Mouse (Mus musculus): ENCODE measurements around the gene Pltp. TPM values are rescaled to one million over a fixed set of nuclear protein-coding genes. Genes with fewer than 3 reads are reported as not detected.
A peak's percentile ranks its signal among the peaks of the same experiment; 100 is the strongest.
"Not testable (repeated sequence)": the region's sequence is repeated elsewhere in the genome, so short reads cannot be mapped to it uniquely, and the experiment has no call there.

Gene Pltp
- polyA plus RNA-seq, 1 experiment from 2014 or later = 10.8 TPM

DNA sequence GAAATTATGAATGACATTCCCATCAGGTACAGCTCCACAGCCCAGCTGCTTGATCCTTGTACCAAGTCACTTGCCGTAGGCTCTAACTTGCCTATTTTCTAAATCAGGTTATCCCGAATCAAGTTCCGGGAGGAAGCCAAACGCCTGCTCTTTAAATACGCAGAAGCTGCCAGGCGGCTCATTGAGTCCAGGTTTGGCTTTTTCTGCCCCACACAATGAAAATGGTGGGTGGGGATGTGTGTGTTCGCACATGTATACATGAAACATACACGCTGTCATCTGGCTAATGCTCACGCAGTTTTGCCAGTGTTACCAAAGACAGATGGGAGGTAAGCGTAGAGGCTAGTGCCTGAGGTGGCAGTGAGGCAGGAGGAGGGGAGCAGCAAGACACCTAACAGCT lies 29.1 kb upstream of the Pltp start:
- 95% methylated on average over 10 of the region's 10 CpGs for WGBS (ENCODE audit: insufficient replicate concordance)
- H3K4me3 ChIP-seq (ENCODE audit: low read depth, low read length) = no peak overlapping the region
- H3K9ac ChIP-seq (ENCODE audit: low read depth, low read length) = no peak overlapping the region
- no peak overlapping the region for H3K27ac ChIP-seq (ENCODE audit: low read depth, low read length)
- H3K27me3 ChIP-seq (ENCODE audit: control insufficient read depth, insufficient read depth, low read length) = no peaks in the 10 kb centered on the region
- ATAC-seq (replicated peaks; ENCODE audit: insufficient number of reproducible peaks, low FRiP score, low TSS enrichment) = no peak
- H3K36me3 ChIP-seq (ENCODE audit: control insufficient read depth, insufficient read depth, low read length) = peaks cover 50% of the 10 kb centered on the region
- no peak overlapping the region for H3K4me2 ChIP-seq
- no peaks in the 10 kb centered on the region for H3K9me3 ChIP-seq (replicated peaks; ENCODE audit: control insufficient read depth, low read length)
- no peaks in the 10 kb centered on the region for H3K4me1 ChIP-seq (ENCODE audit: control insufficient read depth, insufficient read depth, low read length)

- Histone ChIP-seq H3K9ac (ENCODE audit: low read depth, low read length) (no peak overlapping the region), H3K9me3 (replicated peaks; ENCODE audit: control insufficient read depth, low read length) (no peaks in the 10 kb centered on the region), H3K36me3 (ENCODE audit: control insufficient read depth, insufficient read depth, low read length) (peaks cover 42% of the 10 kb centered on the region), H3K4me1 (ENCODE audit: control insufficient read depth, insufficient read depth, low read length) (no peaks in the 10 kb centered on the region), H3K4me2 (no peak overlapping the region), H3K4me3 (ENCODE audit: low read depth, low read length) (no peak overlapping the region), H3K27me3 (ENCODE audit: control insufficient read depth, insufficient read depth, low read length) (no peaks in the 10 kb centered on the region), H3K27ac (ENCODE audit: low read depth, low read length) (no peak overlapping the region)
- ATAC-seq (replicated peaks; ENCODE audit: insufficient number of reproducible peaks, low FRiP score, low TSS enrichment) = no peak
- 65% methylated on average over 7 of the region's 7 CpGs for WGBS (ENCODE audit: insufficient replicate concordance)
These were observed 28.3 kb upstream of the Pltp start for GRCm38 (mm10) chr2:164885788-164886187.

DNA sequence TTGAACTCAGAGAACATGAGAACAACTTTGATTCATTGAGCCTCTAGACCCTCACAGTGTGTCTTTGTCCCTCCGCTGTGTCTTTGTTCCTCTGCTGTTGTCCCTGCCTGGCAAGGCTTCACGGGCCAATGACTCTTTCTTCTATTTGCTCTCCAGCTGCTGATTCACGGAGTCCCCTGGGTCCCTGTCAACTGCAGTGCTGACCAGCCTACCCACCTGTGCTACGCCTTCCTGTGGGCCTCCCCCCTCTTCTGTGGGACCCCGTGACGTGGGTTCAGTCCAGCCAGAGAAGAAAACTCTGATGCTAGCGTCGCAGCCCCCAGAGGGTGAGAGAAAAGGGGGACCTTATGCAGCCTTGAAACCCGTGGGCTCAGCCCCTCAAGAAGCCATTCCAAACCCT lies 25.1 kb upstream of the Pltp start:
- no peak overlapping the region for H3K9ac ChIP-seq (ENCODE audit: low read depth, low read length)
- no peak overlapping the region for H3K4me3 ChIP-seq (ENCODE audit: low read depth, low read length)
- 91% methylated on average over 9 of the region's 9 CpGs for WGBS (ENCODE audit: insufficient replicate concordance)
- no peak for ATAC-seq (replicated peaks; ENCODE audit: insufficient number of reproducible peaks, low FRiP score, low TSS enrichment)
- no peaks in the 10 kb centered on the region for H3K4me1 ChIP-seq (ENCODE audit: control insufficient read depth, insufficient read depth, low read length)
- H3K27me3 ChIP-seq (ENCODE audit: control insufficient read depth, insufficient read depth, low read length) = no peaks in the 10 kb centered on the region
- peaks cover 19% of the 10 kb centered on the region for H3K36me3 ChIP-seq (ENCODE audit: control insufficient read depth, insufficient read depth, low read length)
- H3K9me3 ChIP-seq (replicated peaks; ENCODE audit: control insufficient read depth, low read length) = no peaks in the 10 kb centered on the region
- no peak overlapping the region for H3K27ac ChIP-seq (ENCODE audit: low read depth, low read length)
- no peak overlapping the region for H3K4me2 ChIP-seq

GRCm38 (mm10) chr2:164879568-164880277 lies 22.2 kb upstream of the Pltp start:
- H3K4me1 ChIP-seq (ENCODE audit: control insufficient read depth, insufficient read depth, low read length) = peaks cover 2% of the 10 kb centered on the region
- H3K4me2 ChIP-seq = peak overlapping the region; percentile 97
- WGBS (ENCODE audit: insufficient replicate concordance) = under 1% methylated on average over 56 of the region's 72 CpGs
- H3K27ac ChIP-seq (ENCODE audit: low read depth, low read length) = peak overlapping the region; percentile 100
- H3K27me3 ChIP-seq (ENCODE audit: control insufficient read depth, insufficient read depth, low read length) = no peaks in the 10 kb centered on the region
- peak; percentile 89 for ATAC-seq (replicated peaks; ENCODE audit: insufficient number of reproducible peaks, low FRiP score, low TSS enrichment)
- peak overlapping the region; percentile 96 for H3K4me3 ChIP-seq (ENCODE audit: low read depth, low read length)
- peaks cover 3% of the 10 kb centered on the region for H3K36me3 ChIP-seq (ENCODE audit: control insufficient read depth, insufficient read depth, low read length)
- H3K9ac ChIP-seq (ENCODE audit: low read depth, low read length) = peak overlapping the region; percentile 100
- H3K9me3 ChIP-seq (replicated peaks; ENCODE audit: control insufficient read depth, low read length) = no peaks in the 10 kb centered on the region

DNA sequence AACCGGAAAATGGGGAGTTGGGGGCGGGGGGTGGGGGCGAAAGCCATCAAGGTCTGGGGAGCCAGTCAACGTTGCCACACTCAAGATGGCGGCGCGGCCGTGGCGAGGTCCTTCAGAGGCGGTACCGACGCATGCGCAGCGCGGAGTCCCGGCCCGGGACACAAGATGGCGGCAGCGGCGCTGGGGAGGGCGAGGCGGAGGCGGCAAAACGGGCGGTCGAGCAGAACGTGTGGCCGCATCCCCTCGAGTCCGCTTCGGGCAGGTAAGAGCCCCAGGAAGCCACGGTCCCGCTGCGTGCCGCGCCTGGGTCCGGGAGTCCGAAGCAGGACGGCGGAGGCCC lies 21.7 kb upstream of the Pltp start, which contains the start of gene Pcif1:
Gene Pcif1 (plus strand): TSS at position 77 of the 340 bp plus-strand sequence.
- Histone ChIP-seq H3K27ac (ENCODE audit: low read depth, low read length) (peak within 1 kb of the TSS; percentile 100), H3K9me3 (replicated peaks; ENCODE audit: control insufficient read depth, low read length) (no peaks in the 10 kb centered on the region), H3K4me1 (ENCODE audit: control insufficient read depth, insufficient read depth, low read length) (peaks cover 7% of the 10 kb centered on the region), H3K4me3 (ENCODE audit: low read depth, low read length) (peak within 1 kb of the TSS; percentile 96), H3K36me3 (ENCODE audit: control insufficient read depth, insufficient read depth, low read length) (peaks cover 3% of the 10 kb centered on the region), H3K4me2 (peak within 1 kb of the TSS; percentile 97), H3K9ac (ENCODE audit: low read depth, low read length) (peak within 1 kb of the TSS; percentile 100), H3K27me3 (ENCODE audit: control insufficient read depth, insufficient read depth, low read length) (no peaks in the 10 kb centered on the region)
- ATAC-seq (replicated peaks; ENCODE audit: insufficient number of reproducible peaks, low FRiP score, low TSS enrichment) = peak; percentile 84
- WGBS (ENCODE audit: insufficient replicate concordance) = under 1% methylated on average over 36 of the region's 40 CpGs

DNA sequence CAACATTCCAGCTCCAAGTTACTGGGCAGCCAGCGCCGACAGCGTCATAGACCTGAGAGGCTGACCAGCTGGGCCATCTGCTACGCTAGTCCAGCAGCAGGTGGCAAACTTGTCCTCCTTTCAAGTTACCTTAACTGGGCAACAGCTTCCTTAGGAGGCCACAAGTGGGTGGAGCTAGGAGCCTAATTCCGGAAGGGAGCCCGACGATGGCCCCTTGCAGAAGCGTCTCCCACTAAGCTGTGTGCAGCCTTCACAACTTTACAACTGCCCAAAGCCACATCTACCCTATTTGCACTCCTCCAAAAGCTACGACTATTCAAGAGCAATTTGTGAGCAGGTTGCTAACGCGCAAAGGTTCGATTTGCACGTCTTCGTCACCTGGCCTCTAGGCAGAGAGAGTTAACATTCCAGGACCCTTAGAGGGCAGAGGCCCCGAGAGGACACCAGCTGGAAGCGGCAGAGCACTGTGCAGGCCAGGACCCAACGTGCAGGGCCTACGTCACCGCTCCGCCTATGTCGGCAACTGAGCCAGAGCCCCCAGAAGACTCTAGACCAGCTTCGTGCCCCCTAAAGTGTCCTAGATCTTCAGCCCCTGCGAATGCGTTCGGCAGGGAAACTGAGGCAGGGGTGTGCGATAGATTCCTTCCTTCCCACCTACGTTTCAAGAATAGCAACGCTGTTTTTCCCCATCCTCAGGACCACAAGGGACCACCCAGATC lies 21.2 kb upstream of the Pltp start:
- Histone ChIP-seq H3K9me3 (replicated peaks; ENCODE audit: control insufficient read depth, low read length) (no peaks in the 10 kb centered on the region), H3K27me3 (ENCODE audit: control insufficient read depth, insufficient read depth, low read length) (no peaks in the 10 kb centered on the region), H3K36me3 (ENCODE audit: control insufficient read depth, insufficient read depth, low read length) (no peaks in the 10 kb centered on the region), H3K9ac (ENCODE audit: low read depth, low read length) (peak overlapping the region; percentile 100), H3K27ac (ENCODE audit: low read depth, low read length) (peak overlapping the region; percentile 100), H3K4me2 (peak overlapping the region; percentile 97), H3K4me3 (ENCODE audit: low read depth, low read length) (peak overlapping the region; percentile 96), H3K4me1 (ENCODE audit: control insufficient read depth, insufficient read depth, low read length) (peaks cover 13% of the 10 kb centered on the region)
- peak; percentile 43; the same call in 1 of the 2 replicates for ATAC-seq (replicated peaks; ENCODE audit: insufficient number of reproducible peaks, low FRiP score, low TSS enrichment)
- 1% methylated on average over 28 of the region's 28 CpGs for WGBS (ENCODE audit: insufficient replicate concordance)

DNA sequence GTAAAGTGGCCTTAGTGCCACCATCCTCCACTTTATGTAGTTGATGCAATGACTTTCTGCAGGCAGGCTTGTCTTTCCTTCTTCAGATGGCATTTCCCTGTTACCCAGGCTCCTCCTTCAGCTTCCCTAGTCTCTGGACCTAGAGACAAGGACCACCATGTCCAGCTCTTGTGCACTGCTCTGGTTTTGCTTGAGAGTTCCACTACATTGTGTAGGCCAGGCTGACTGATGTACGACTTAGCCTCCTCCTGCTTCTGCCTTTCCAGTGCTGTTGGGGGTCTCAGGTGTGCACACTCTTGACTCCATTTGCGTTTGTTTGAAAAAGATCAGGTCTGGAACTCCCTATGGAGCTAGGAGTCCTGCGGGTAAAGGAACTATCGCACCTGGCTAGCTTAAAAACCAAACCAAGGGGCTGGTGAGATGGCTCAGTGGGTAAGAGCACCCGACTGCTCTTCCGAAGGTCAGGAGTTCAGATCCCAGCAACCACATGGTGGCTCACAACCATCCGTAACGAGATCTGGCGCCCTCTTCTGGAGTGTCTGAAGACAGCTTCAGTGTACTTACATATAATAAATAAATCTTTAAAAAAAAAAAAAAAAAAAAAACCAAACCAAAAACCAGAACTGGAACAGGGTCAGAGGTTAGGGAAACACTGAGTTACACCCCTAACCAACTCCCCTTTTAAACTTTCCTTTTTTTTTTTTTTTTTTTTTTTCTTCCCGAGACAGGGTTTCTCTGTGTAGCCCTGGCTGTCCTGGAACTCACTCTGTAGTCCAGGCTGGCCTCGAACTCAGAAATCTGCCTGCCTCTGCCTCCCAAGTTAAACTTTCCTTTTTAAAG lies 20.1 kb upstream of the Pltp start:
- H3K27me3 ChIP-seq (ENCODE audit: control insufficient read depth, insufficient read depth, low read length); H3K9me3 ChIP-seq (replicated peaks; ENCODE audit: control insufficient read depth, low read length); H3K4me3 ChIP-seq (ENCODE audit: low read depth, low read length); H3K27ac ChIP-seq (ENCODE audit: low read depth, low read length); H3K36me3 ChIP-seq (ENCODE audit: control insufficient read depth, insufficient read depth, low read length); ATAC-seq (replicated peaks; ENCODE audit: insufficient number of reproducible peaks, low FRiP score, low TSS enrichment); H3K9ac ChIP-seq (ENCODE audit: low read depth, low read length): not testable (repeated sequence)
- Histone ChIP-seq H3K4me1 (ENCODE audit: control insufficient read depth, insufficient read depth, low read length) (peaks cover 13% of the 10 kb centered on the region), H3K4me2 (peak overlapping the region; percentile 97)
- 76% methylated on average over 11 of the region's 11 CpGs for WGBS (ENCODE audit: insufficient replicate concordance)

- H3K36me3 ChIP-seq (ENCODE audit: control insufficient read depth, insufficient read depth, low read length); H3K27me3 ChIP-seq (ENCODE audit: control insufficient read depth, insufficient read depth, low read length); ATAC-seq (replicated peaks; ENCODE audit: insufficient number of reproducible peaks, low FRiP score, low TSS enrichment); H3K4me3 ChIP-seq (ENCODE audit: low read depth, low read length); H3K9ac ChIP-seq (ENCODE audit: low read depth, low read length); H3K9me3 ChIP-seq (replicated peaks; ENCODE audit: control insufficient read depth, low read length); H3K4me2 ChIP-seq; H3K27ac ChIP-seq (ENCODE audit: low read depth, low read length): not testable (repeated sequence)
- H3K4me1 ChIP-seq (ENCODE audit: control insufficient read depth, insufficient read depth, low read length) = peaks cover 13% of the 10 kb centered on the region
- 36% methylated on average over 2 of the region's 2 CpGs for WGBS (ENCODE audit: insufficient replicate concordance)
These were observed 18.1 kb upstream of the Pltp start for GRCm38 (mm10) chr2:164875648-164876047.
